Mouse (Mus musculus) stomach, postnatal 0 days (tissue): Measurements from ENCODE around the gene Mea1.

Experiments
- CTCF ChIP-seq: IDR thresholded peaks from 2 replicates; pipeline ENCODE4 v1.5.1; 2016; ENCODE audit warnings: antibody characterized with exemption, low read depth, mild to moderate bottlenecking, moderate library complexity
- EP300 ChIP-seq: optimal IDR thresholded peaks from 2 replicates; pipeline ENCODE3; 2016; ENCODE audit warnings: antibody characterized with exemption

- TF ChIP-seq CTCF: no peak
- TF ChIP-seq EP300: no peak
Observed at GRCm38 (mm10) chr17:46713849-46714248, 35.3 kb downstream of the Mea1 start.
